Mouse (Mus musculus) 3134 (cell line): ENCODE data around the gene Nxf1.

Experiments
- DNase-seq: peaks from one replicate; pipeline ENCODE4 v3.0.0-alpha.2; 2011; ENCODE audit warnings: low spot score; ENCODE audit not compliant: insufficient read length; ENCODE audit errors: extremely low read depth

Gene Nxf1

GRCm38 (mm10) chr19:8817001-8817400 lies 60.1 kb downstream of the Nxf1 start:
- no peak for DNase-seq

- DNase-seq: no peak
Observed at GRCm38 (mm10) chr19:8818301-8818798, 61.5 kb downstream of the Nxf1 start.

- DNase-seq: peak; percentile 93
Observed at GRCm38 (mm10) chr19:8818801-8819595, 62.1 kb downstream of the Nxf1 start, which contains the start of gene Ttc9c. Ttc9c (minus strand) TSS chr19:8819333.

- peak; percentile 99 for DNase-seq
Observed at GRCm38 (mm10) chr19:8819596-8820423, 62.9 kb downstream of the Nxf1 start, which contains the start of gene Hnrnpul2. Hnrnpul2 (plus strand) TSS chr19:8820010.
